Mouse (Mus musculus) MEL-GATA-1-ER (cell line): ENCODE data around the gene Fscn3.

ENCODE experiments used
- DNase-seq: peaks from one replicate; pipeline ENCODE4 v3.0.0-alpha.2; 2012; ENCODE audit warnings: low read depth; ENCODE audit errors: extremely low read depth

The Fscn3 gene

DNA sequence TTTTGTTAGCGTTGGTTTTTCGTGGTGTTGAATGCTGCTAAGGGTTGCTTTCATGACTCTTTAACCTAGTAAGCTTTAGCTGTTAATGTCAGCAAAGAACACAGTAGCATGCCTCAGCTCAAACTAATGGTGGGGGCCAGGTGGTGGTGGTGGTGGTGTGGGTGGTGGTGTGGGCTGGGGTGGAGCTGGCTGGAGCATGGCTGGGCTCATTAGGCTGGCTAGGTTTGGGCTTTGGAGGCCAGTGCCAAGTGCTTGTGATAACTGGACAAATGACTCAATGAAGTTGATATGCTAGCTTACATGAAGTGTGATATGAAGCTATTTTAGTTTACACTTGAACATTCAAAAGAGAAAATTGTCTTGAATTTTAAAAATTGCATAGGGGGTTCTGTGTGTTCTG lies 58.4 kb downstream of the Fscn3 start:
- DNase-seq, result no peak

DNA sequence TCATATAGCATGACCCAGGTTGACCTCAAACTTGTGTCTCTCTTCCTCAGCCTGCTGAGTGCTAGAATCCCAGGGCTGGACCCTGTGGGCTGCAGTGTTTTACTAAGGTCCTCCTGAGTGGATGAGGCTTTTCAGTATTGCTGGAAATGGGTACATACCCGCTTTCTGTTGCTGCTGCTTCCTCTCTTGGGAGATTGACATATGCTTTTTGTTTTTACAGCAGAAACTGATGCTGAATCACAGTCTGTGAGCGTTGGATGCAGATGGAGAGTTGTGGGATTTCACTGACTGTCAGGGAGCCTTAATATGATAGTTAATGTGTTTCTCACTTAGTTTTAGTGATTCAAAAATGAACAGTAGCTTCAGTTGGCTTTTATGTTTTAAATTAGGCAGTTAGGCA lies 58.9 kb downstream of the Fscn3 start:
- no peak for DNase-seq

- DNase-seq, result no peak
Measured at GRCm38 (mm10) chr6:28486905-28487304, 59.3 kb downstream of the Fscn3 start.
